In the genomic region with DNA sequence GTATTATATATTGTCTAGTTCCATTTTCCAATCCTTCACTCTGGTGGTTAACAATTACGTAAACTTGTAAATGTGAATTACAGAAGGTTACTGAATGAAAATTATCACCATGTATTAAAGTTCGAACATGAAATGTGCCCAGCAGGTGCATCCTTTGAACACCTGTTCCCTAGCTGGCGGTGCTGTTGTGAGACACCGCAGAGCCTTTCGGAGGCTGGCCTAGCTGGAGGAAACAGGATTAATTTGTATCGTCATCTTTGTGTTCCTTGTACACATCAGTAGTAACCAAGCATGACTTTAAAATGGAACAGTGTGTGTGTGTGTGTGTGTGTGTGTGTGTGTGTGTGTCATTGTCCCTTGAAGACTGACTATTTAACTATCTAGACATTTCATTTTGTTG, we compare ENCODE assay signal across 24 mouse cellular contexts. TPM values are rescaled to one million over a fixed set of nuclear protein-coding genes. Genes with fewer than 3 reads are reported as not detected.
DNase-seq lines count a peak whose midpoint lies in the region; ATAC-seq lines count a peak whose summit lies in the region.
"Had no signal": no experiment of that assay in that cellular context is flagged by ENCODE, and none has a peak within 500 bp of the region (broad histone marks: within the 10 kb centered on the region; RNA-seq: fewer than 3 reads in every experiment).

No protein-coding gene starts in this region.

- no peak overlapping the region for H3K27ac ChIP-seq in kidney, embryonic 14.5 days (ENCODE audit: low read depth, low read length)
- H3K27ac ChIP-seq: forebrain, embryonic 10.5 days; forebrain, embryonic 13.5 days; heart, adult 2 months; hindbrain, embryonic 10.5 days; hindbrain, embryonic 13.5 days had no signal

- no peak for ATAC-seq in kidney, embryonic 14.5 days (ENCODE audit: low FRiP score, low TSS enrichment)
- ATAC-seq: activated CD4-positive, CD25-positive, alpha-beta regulatory T cell, adult 4 months; forebrain, embryonic 13.5 days; forebrain, embryonic 16.5 days; hindbrain, embryonic 16.5 days had no signal

- DNase-seq in A20 (ENCODE audit: low read depth, low spot score), result peak; percentile 51
- DNase-seq in splenic B cell, adult 2 months (ENCODE audit: low read depth, low spot score), result peak; percentile 26
- DNase-seq in thymus, postnatal 14 days, result peak; percentile 52
- no peak for DNase-seq in layer of hippocampus, adult 8-10 months (ENCODE audit: low spot score in 2 of 2)
- no peak for DNase-seq in right cerebral cortex, adult 18-20 months
- DNase-seq: adrenal gland, adult 8-10 months; adrenal gland, postnatal 25 days; cerebellum, adult 18-20 months; cerebellum, adult 9-10 months; cerebellum, postnatal 14 days; gastrocnemius, postnatal 10 days; gastrocnemius, postnatal 36 days; heart, adult 2 months; heart, postnatal 10 days; heart, postnatal 36 days had no signal

- no peaks in the 10 kb centered on the region for H3K9me3 ChIP-seq in kidney, embryonic 14.5 days (ENCODE audit: control insufficient read depth, low read length)
- H3K9me3 ChIP-seq: forebrain, embryonic 10.5 days; forebrain, embryonic 13.5 days; hindbrain, embryonic 10.5 days; hindbrain, embryonic 13.5 days had no signal

- WGBS in kidney, embryonic 14.5 days, result 97% methylated on average over 6 of the region's 6 CpGs

- H3K36me3 ChIP-seq in splenic B cell, adult 2 months (ENCODE audit: control insufficient read depth, insufficient read depth, low read length, poor library complexity, severe bottlenecking), result no peaks in the 10 kb centered on the region
- H3K36me3 ChIP-seq in kidney, embryonic 14.5 days (ENCODE audit: control insufficient read depth, insufficient read depth, low read length), result no peaks in the 10 kb centered on the region
- H3K36me3 ChIP-seq: forebrain, embryonic 10.5 days; hindbrain, embryonic 10.5 days; hindbrain, embryonic 13.5 days had no signal

- H3K4me2 ChIP-seq in kidney, embryonic 14.5 days (replicated peaks; ENCODE audit: low read depth, low read length), result no peak overlapping the region
- H3K4me2 ChIP-seq: forebrain, embryonic 13.5 days; heart, embryonic 11.5 days; hindbrain, embryonic 13.5 days had no signal

- no peaks in the 10 kb centered on the region for H3K27me3 ChIP-seq in splenic B cell, adult 2 months (ENCODE audit: control insufficient read depth, insufficient read depth, low read length, poor library complexity, severe bottlenecking)
- no peaks in the 10 kb centered on the region for H3K27me3 ChIP-seq in kidney, embryonic 14.5 days (ENCODE audit: control insufficient read depth, insufficient read depth, low read length)
- H3K27me3 ChIP-seq: forebrain, embryonic 13.5 days had no signal

- no peak overlapping the region for H3K9ac ChIP-seq in kidney, embryonic 14.5 days (ENCODE audit: low read depth, low read length)
- H3K9ac ChIP-seq: forebrain, embryonic 13.5 days; hindbrain, embryonic 13.5 days had no signal

- no peaks in the 10 kb centered on the region for H3K4me1 ChIP-seq in kidney, embryonic 14.5 days (ENCODE audit: control insufficient read depth, insufficient read depth, low read length)
- H3K4me1 ChIP-seq: forebrain, embryonic 13.5 days; hindbrain, embryonic 13.5 days had no signal

- no peak overlapping the region for H3K4me3 ChIP-seq in kidney, embryonic 14.5 days (ENCODE audit: low read length)
- H3K4me3 ChIP-seq: forebrain, embryonic 10.5 days; forebrain, embryonic 13.5 days; heart, adult 2 months; hindbrain, embryonic 10.5 days; hindbrain, embryonic 13.5 days had no signal

RNA-seq across cellular contexts. Expression of a gene that starts 7.8 kb away (rescaled TPM):
- total RNA-seq in layer of hippocampus, adult 8-10 months (2022), result 10 to 100 TPM; 45.1 to 54.3 (median 49.6) TPM
- polyA plus RNA-seq in kidney, embryonic 14.5 days (2014; fragmentation: Nextera tagmentation; extraction: Ambion mirVana), result 69.5 and 95.1 TPM in 2 replicates

Comparison
In these comparisons a context has a peak if more than half of its experiments do, and no peak if none do; other contexts are left out.
1. DNase-seq: peak in A20 (single experiment), splenic B cell, adult 2 months (single experiment) and thymus, postnatal 14 days (single experiment); none in layer of hippocampus, adult 8-10 months (0 of 2) and right cerebral cortex, adult 18-20 months (single experiment).